Mouse (Mus musculus) cerebellum, postnatal 4 days (tissue): Measurements from ENCODE around the gene Nkpd1.
A peak's percentile ranks its signal among the peaks of the same experiment; 100 is the strongest.
"Not testable (repeated sequence)": the region's sequence is repeated elsewhere in the genome, so short reads cannot be mapped to it uniquely, and the experiment has no call there.

Experiments
- DNase-seq, 2 experiments: peaks; one replicate each; pipeline ENCODE4 v3.0.0; 2022; ENCODE audit warnings: low spot score in 2 of 2, mixed read lengths in 1 of 2

The Nkpd1 gene

GRCm38 (mm10) chr7:19506326-19506725 lies 11.3 kb upstream of the Nkpd1 start:
- DNase-seq = no peak

GRCm38 (mm10) chr7:19506969-19507611 lies 10.5 kb upstream of the Nkpd1 start:
- peak; percentile 59 to 70 for DNase-seq

GRCm38 (mm10) chr7:19507612-19507981 lies 10.0 kb upstream of the Nkpd1 start:
- DNase-seq = no peak

- DNase-seq = peak; percentile 90 to 93
Observed at GRCm38 (mm10) chr7:19508150-19508923, 9.3 kb upstream of the Nkpd1 start, which contains the start of the genes Bloc1s3 and Trappc6a. TSS of gene Bloc1s3 (minus strand) at chr7:19508367. TSS of gene Trappc6a (plus strand) at chr7:19508395.

GRCm38 (mm10) chr7:19508924-19509568 lies 8.6 kb upstream of the Nkpd1 start:
- DNase-seq = no peak

GRCm38 (mm10) chr7:19509786-19510185 lies 7.9 kb upstream of the Nkpd1 start:
- no peak for DNase-seq

- not testable (repeated sequence) for DNase-seq
Observed at GRCm38 (mm10) chr7:19511934-19512333, 5.7 kb upstream of the Nkpd1 start.

GRCm38 (mm10) chr7:19512353-19512752 lies 5.3 kb upstream of the Nkpd1 start:
- no peak for DNase-seq

GRCm38 (mm10) chr7:19520032-19520431 lies 2.4 kb downstream of the Nkpd1 start:
- no peak for DNase-seq

GRCm38 (mm10) chr7:19523017-19523756 lies 5.5 kb downstream of the Nkpd1 start:
- no peak for DNase-seq

GRCm38 (mm10) chr7:19523757-19524419 lies 6.2 kb downstream of the Nkpd1 start:
- DNase-seq = peak in 1 of 2 experiments; percentile 67

GRCm38 (mm10) chr7:19524420-19525104 lies 6.9 kb downstream of the Nkpd1 start:
- DNase-seq = no peak

- no peak for DNase-seq
Observed at GRCm38 (mm10) chr7:19525105-19525481, 7.5 kb downstream of the Nkpd1 start.

GRCm38 (mm10) chr7:19531077-19531476 lies 13.4 kb downstream of the Nkpd1 start:
- DNase-seq = no peak

- DNase-seq = no peak
Observed at GRCm38 (mm10) chr7:19532240-19532639, 14.6 kb downstream of the Nkpd1 start.

GRCm38 (mm10) chr7:19534676-19535075 lies 17.0 kb downstream of the Nkpd1 start:
- DNase-seq = no peak

GRCm38 (mm10) chr7:19540771-19541566 lies 23.3 kb downstream of the Nkpd1 start:
- no peak for DNase-seq

GRCm38 (mm10) chr7:19541681-19542154 lies 24.1 kb downstream of the Nkpd1 start:
- no peak for DNase-seq

GRCm38 (mm10) chr7:19542155-19542691 lies 24.6 kb downstream of the Nkpd1 start:
- DNase-seq = peak in 1 of 2 experiments; percentile 66
